Mouse (Mus musculus) heart, embryonic 12.5 days (tissue): Measurements from ENCODE around the gene Rsph6a. TPM values are rescaled to one million over a fixed set of nuclear protein-coding genes. Genes with fewer than 3 reads are reported as not detected.

Experiments used
- microRNA-seq: library from miRNA; unstranded; fragments of <30 nt; microRNA quantifications from one replicate; pipeline ENCODE4, GENCODE M21; 2017
- polyA plus RNA-seq: library from polyadenylated mRNA; unstranded; fragments of >200 nt; fragmentation: Nextera tagmentation; extraction: Ambion mirVana; gene quantifications from 2 replicates; pipeline ENCODE4 v1.2.1, GENCODE M21; 2016

Gene Rsph6a
- polyA plus RNA-seq, 1 experiment from 2014 or later = not detected

Small RNA genes lying within 50 kb of the gene (microRNA-seq; reads per million reads assigned to microRNA genes)
- not detected for gene Mir3100

Other genes with a start within 250 kb of the Rsph6a start
- gene Psg17, start 233.1 kb upstream of the Rsph6a start, polyA plus RNA-seq = not detected in 2 replicates
- gene Mill2, start 214.7 kb upstream of the Rsph6a start, polyA plus RNA-seq = 0.17 and 0.31 TPM in 2 replicates
- 0.83 and 0.96 TPM in 2 replicates for gene Pglyrp1, start 183.4 kb upstream of the Rsph6a start, polyA plus RNA-seq
- gene Ccdc61, start 144.3 kb upstream of the Rsph6a start, polyA plus RNA-seq = 23.3 and 24.0 TPM in 2 replicates
- 0.60 and 0.64 TPM in 2 replicates for gene Nova2, start 128.8 kb upstream of the Rsph6a start, polyA plus RNA-seq
- not detected in 2 replicates for gene Nanos2, start 67.3 kb upstream of the Rsph6a start, polyA plus RNA-seq
- 2.7 and 3.0 TPM in 2 replicates for gene Mypop, start 63.4 kb upstream of the Rsph6a start, polyA plus RNA-seq
- gene Irf2bp1, start 50.6 kb upstream of the Rsph6a start, polyA plus RNA-seq = 21.3 and 22.8 TPM in 2 replicates
- gene Foxa3, start 31.2 kb upstream of the Rsph6a start, polyA plus RNA-seq = 0.37 TPM in 1 of 2 replicates, not detected in the other
- gene Sympk, start 30.3 kb upstream of the Rsph6a start, polyA plus RNA-seq = 33.2 TPM in 2 replicates
- 15.4 and 15.5 TPM in 2 replicates for gene Dmwd, start 21.5 kb downstream of the Rsph6a start, polyA plus RNA-seq
- gene Dmpk, start 29.2 kb downstream of the Rsph6a start, polyA plus RNA-seq = 16.4 and 17.2 TPM in 2 replicates
- gene Six5, start 39.9 kb downstream of the Rsph6a start, polyA plus RNA-seq = 7.1 and 7.2 TPM in 2 replicates
- 2.2 TPM in 2 replicates for gene Gm4969, start 63.7 kb downstream of the Rsph6a start, polyA plus RNA-seq
- gene Fbxo46, start 65.2 kb downstream of the Rsph6a start, polyA plus RNA-seq = 10.2 and 11.2 TPM in 2 replicates
- gene Qpctl, start 94.6 kb downstream of the Rsph6a start, polyA plus RNA-seq = 10.0 TPM in 2 replicates
- gene Snrpd2, start 95.0 kb downstream of the Rsph6a start, polyA plus RNA-seq = 101 TPM in 2 replicates
- gene Gipr, start 111.4 kb downstream of the Rsph6a start, polyA plus RNA-seq = 8.0 and 9.7 TPM in 2 replicates
- gene Eml2, start 121.7 kb downstream of the Rsph6a start, polyA plus RNA-seq = 17.7 and 18.2 TPM in 2 replicates
- 0.97 and 1.1 TPM in 2 replicates for gene Gpr4, start 157.8 kb downstream of the Rsph6a start, polyA plus RNA-seq
- gene Opa3, start 173.6 kb downstream of the Rsph6a start, polyA plus RNA-seq = 37.0 and 38.4 TPM in 2 replicates
- gene Vasp, start 217.1 kb downstream of the Rsph6a start, polyA plus RNA-seq = 93.7 and 99.0 TPM in 2 replicates
- gene Ppm1n, start 225.4 kb downstream of the Rsph6a start, polyA plus RNA-seq = not detected in 2 replicates
- gene Rtn2, start 227.9 kb downstream of the Rsph6a start, polyA plus RNA-seq = 23.6 and 26.7 TPM in 2 replicates